Mouse (Mus musculus): ENCODE results near the gene Fam166b. TPM values are rescaled to one million over a fixed set of nuclear protein-coding genes. Genes with fewer than 3 reads are reported as not detected.

The Fam166b gene
- polyA plus RNA-seq, 1 experiment = 0.06 TPM

DNA sequence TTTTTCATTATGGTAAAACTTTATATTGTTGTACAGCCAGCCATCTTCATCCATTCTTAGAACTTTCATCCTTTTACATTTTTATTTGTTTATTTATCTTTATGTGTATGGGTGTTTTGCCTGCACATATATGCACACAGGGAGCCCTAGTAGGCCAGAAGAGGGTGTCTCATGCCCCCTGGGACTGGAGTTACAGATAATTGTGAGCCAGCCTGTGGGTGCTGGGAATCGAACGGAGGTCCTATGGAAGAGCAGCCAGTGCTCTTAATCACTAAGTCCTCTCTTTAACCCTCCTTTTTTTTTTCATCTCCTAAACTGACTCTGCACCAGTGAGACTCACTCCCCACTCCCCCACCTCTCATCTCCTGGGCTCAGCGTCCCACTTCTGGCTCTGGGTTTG is 44.4 kb downstream of the Fam166b start:
- no peaks in the 10 kb centered on the region for H3K36me3 ChIP-seq (ENCODE audit: control insufficient read depth, insufficient read depth)
- peaks cover 18% of the 10 kb centered on the region for H3K79me3 ChIP-seq (ENCODE audit: low read depth)
- peaks cover 37% of the 10 kb centered on the region for H3K79me2 ChIP-seq (ENCODE audit: control insufficient read depth, insufficient read depth)
- H3ac ChIP-seq (ENCODE audit: control insufficient read depth, insufficient read length, low read depth) = no peak overlapping the region
- no peaks in the 10 kb centered on the region for H3K27me3 ChIP-seq (ENCODE audit: control insufficient read depth, insufficient read depth, insufficient read length)
- TF ChIP-seq MYOG (IDR thresholded peaks at IDR 0.05; ENCODE audit: control insufficient read depth, extremely low read depth, insufficient read length) (no peak), CEBPB (IDR thresholded peaks at IDR 0.05; ENCODE audit: low read depth) (no peak), USF1 (IDR thresholded peaks at IDR 0.05; ENCODE audit: low read depth) (no peak), MAX (IDR thresholded peaks at IDR 0.05) (no peak), CTCF (IDR thresholded peaks at IDR 0.05; ENCODE audit: control insufficient read depth, insufficient read depth, insufficient read length) (no peak), FOSL1 (IDR thresholded peaks at IDR 0.05; ENCODE audit: insufficient read depth, low read length, poor library complexity, severe bottlenecking) (no peak), MYOD1 (IDR thresholded peaks at IDR 0.05; ENCODE audit: control insufficient read depth, insufficient read length, low read depth) (no peak)
- no peak overlapping the region for H3K4me3 ChIP-seq (ENCODE audit: insufficient read depth, poor library complexity, severe bottlenecking)

DNA sequence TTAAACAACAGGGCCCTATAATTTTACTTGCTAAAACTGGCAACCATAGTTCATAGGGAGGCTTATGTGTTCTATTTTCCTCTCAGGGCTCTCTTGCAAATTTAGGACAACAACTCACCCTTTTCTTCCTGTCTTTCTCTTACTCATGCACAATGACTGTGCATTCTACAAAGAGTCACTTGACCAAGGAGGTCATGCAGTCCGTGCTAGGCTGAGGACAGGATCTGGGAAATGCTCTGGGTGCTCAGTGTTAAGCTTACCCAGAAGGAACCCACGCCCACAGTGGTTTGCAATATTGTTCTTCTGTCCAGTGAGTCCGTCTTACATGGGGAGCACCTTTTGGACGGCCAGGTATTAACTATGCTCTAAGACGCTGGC is 44.9 kb downstream of the Fam166b start:
- no peak overlapping the region for H3ac ChIP-seq (ENCODE audit: control insufficient read depth, insufficient read length, low read depth)
- no peak overlapping the region for H3K4me3 ChIP-seq (ENCODE audit: insufficient read depth, poor library complexity, severe bottlenecking)
- H3K36me3 ChIP-seq (ENCODE audit: control insufficient read depth, insufficient read depth) = no peaks in the 10 kb centered on the region
- no peaks in the 10 kb centered on the region for H3K27me3 ChIP-seq (ENCODE audit: control insufficient read depth, insufficient read depth, insufficient read length)
- no peak for TF ChIP-seq MYOG (IDR thresholded peaks at IDR 0.05; ENCODE audit: control insufficient read depth, extremely low read depth, insufficient read length)
- no peak for TF ChIP-seq CEBPB (IDR thresholded peaks at IDR 0.05; ENCODE audit: low read depth)
- no peak for TF ChIP-seq FOSL1 (IDR thresholded peaks at IDR 0.05; ENCODE audit: insufficient read depth, low read length, poor library complexity, severe bottlenecking)
- TF ChIP-seq CTCF (IDR thresholded peaks at IDR 0.05; ENCODE audit: control insufficient read depth, insufficient read depth, insufficient read length) = no peak
- no peak for TF ChIP-seq MYOD1 (IDR thresholded peaks at IDR 0.05; ENCODE audit: control insufficient read depth, insufficient read length, low read depth)
- no peak for TF ChIP-seq MAX (IDR thresholded peaks at IDR 0.05)
- no peak for TF ChIP-seq USF1 (IDR thresholded peaks at IDR 0.05; ENCODE audit: low read depth)
- H3K79me3 ChIP-seq (ENCODE audit: low read depth) = peaks cover 18% of the 10 kb centered on the region
- H3K79me2 ChIP-seq (ENCODE audit: control insufficient read depth, insufficient read depth) = peaks cover 37% of the 10 kb centered on the region

DNA sequence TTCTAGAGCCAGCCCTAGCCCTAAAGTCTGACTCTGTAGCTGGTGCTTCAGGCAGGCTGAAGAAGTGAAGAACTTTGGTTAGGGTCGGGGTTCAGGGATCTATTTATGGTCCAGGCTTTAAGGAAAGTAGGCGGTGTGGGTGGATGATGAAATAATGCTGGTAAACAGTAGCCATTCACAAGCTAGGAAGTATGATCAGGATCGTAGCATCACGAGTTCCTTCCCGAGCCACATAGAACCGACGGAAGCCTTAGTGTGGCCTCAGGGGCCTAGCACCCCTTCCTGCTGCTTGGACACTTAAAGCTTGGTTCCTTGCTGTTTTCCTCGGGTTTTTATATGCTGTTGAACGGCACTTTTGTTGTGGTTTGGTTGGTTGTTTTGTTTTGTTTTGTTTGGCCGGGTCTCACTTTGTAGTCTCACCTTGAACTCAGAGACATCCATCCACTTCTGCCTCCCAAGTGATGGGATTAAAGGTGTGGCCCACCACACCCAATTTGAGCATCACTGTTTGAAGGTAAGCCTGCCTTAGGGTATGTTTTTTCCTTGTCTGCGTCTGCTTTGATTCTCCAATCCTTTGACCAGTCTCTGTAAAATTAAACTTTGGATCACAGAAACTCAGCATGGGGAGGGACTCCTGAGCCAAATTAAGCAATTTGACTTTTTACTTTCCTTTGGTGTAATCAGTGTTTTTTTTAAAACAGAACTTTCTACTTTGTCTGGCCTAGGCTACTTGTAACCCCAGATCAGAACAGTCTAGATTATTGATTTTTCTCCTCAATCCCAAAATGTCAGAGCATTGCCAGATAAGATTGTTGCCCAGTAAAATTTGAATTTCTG is 45.5 kb downstream of the Fam166b start:
- TF ChIP-seq FOSL1 (IDR thresholded peaks at IDR 0.05; ENCODE audit: insufficient read depth, low read length, poor library complexity, severe bottlenecking) (no peak), CTCF (IDR thresholded peaks at IDR 0.05; ENCODE audit: control insufficient read depth, insufficient read depth, insufficient read length) (no peak), CEBPB (IDR thresholded peaks at IDR 0.05; ENCODE audit: low read depth) (peak; percentile 45)
- Histone ChIP-seq H3K79me3 (ENCODE audit: low read depth) (peaks cover 18% of the 10 kb centered on the region), H3ac (ENCODE audit: control insufficient read depth, insufficient read length, low read depth) (peak overlapping the region; percentile 40), H3K4me3 (ENCODE audit: insufficient read depth, poor library complexity, severe bottlenecking) (peak overlapping the region; percentile 41), H3K79me2 (ENCODE audit: control insufficient read depth, insufficient read depth) (peaks cover 37% of the 10 kb centered on the region), H3K36me3 (ENCODE audit: control insufficient read depth, insufficient read depth) (no peaks in the 10 kb centered on the region), H3K27me3 (ENCODE audit: control insufficient read depth, insufficient read depth, insufficient read length) (no peaks in the 10 kb centered on the region)

DNA sequence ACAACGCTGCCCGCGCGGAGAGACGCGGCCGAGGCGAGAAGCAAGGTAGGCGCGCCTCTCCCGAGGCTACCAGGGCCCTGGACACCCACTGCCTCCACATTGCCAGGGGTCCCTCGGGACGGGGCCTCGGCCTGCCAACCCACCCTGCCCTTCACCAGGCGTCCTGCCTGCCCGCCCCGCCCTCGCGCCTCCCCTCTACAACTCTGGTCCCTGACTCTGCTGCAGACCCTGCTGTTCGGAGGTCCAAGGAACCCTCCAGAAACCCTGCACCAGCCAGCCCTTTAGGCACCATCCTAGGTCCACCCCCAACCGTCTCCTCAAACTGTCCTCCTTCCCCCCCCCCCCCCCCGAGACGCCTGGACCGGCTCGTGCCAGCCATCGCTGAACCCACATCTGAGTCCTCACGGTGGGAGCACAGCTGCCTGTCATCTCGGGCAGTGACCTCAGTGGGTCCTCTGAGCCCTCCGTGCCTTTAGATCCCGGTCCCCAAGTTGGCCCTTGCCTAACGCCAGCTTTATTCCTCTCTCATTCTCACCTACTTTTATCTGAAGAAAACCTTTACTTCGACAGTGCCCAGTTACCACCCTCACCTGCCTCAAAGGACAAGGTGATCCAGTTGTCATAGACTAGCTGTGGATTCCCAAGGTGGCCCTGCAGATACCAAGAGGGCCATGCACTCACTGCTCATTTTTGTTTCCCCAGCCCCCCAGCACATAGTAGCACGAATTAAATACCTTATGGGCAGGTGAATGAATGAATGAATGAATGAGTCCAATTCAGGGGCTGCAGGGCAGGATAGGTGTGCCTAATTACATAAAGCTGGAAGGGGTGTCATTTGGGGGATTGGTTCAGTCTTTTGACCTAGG is 46.5 kb downstream of the Fam166b start:
- H3K36me3 ChIP-seq (ENCODE audit: control insufficient read depth, insufficient read depth) = no peaks in the 10 kb centered on the region
- peaks cover 18% of the 10 kb centered on the region for H3K79me3 ChIP-seq (ENCODE audit: low read depth)
- peak overlapping the region; percentile 84 for H3ac ChIP-seq (ENCODE audit: control insufficient read depth, insufficient read length, low read depth)
- peak overlapping the region; percentile 41 for H3K4me3 ChIP-seq (ENCODE audit: insufficient read depth, poor library complexity, severe bottlenecking)
- no peaks in the 10 kb centered on the region for H3K27me3 ChIP-seq (ENCODE audit: control insufficient read depth, insufficient read depth, insufficient read length)
- TF ChIP-seq MAX (IDR thresholded peaks at IDR 0.05) (peak; percentile 5), MYOD1 (IDR thresholded peaks at IDR 0.05; ENCODE audit: control insufficient read depth, insufficient read length, low read depth) (no peak)
- peaks cover 37% of the 10 kb centered on the region for H3K79me2 ChIP-seq (ENCODE audit: control insufficient read depth, insufficient read depth)

DNA sequence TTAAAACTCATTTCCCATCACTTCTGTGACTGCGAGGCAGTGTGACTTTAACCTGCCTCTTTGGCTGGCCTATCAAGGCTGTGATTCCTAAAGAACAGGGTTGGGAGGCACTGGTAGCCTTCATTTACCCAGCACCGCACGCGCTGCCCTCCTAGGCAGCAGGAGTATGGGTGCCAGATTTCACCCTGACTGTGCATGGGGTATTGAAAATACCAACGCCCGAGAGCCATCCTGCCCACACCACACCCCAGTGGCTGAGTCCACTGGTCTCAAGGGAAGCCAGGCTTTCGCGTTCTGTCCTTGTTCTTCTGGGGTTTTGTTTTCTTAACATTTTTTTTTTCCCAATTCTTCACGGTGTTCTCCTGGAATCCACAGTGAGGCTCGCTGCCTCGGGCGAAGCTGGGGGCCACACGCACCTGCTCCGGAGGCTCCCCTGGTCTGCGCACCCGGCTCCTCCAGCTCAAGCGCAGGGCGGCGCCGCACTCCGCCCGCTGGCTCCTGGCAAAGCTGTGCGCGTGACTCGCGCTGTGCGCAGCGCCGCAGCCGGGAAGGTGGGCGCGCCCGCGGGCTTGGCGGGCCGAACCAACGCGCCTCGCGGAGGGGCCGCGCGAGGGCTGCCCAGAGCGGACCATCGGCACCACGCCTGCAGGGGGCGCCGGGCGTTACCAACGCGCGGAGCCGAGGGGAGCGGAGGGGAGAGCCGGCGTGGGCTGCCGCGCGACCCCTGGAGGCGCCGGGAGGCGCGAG is 47.4 kb downstream of the Fam166b start, which contains the start of gene Rusc2:
TSS of gene Rusc2 (plus strand) at position 572 of the 747 bp plus-strand sequence.
- Histone ChIP-seq H3ac (ENCODE audit: control insufficient read depth, insufficient read length, low read depth) (peak within 1 kb of the TSS; percentile 84), H3K4me3 (ENCODE audit: insufficient read depth, poor library complexity, severe bottlenecking) (peak within 1 kb of the TSS; percentile 41), H3K27me3 (ENCODE audit: control insufficient read depth, insufficient read depth, insufficient read length) (no peaks in the 10 kb centered on the region), H3K79me3 (ENCODE audit: low read depth) (peaks cover 17% of the 10 kb centered on the region), H3K79me2 (ENCODE audit: control insufficient read depth, insufficient read depth) (peaks cover 37% of the 10 kb centered on the region), H3K36me3 (ENCODE audit: control insufficient read depth, insufficient read depth) (no peaks in the 10 kb centered on the region)
- TF ChIP-seq MYOG (IDR thresholded peaks at IDR 0.05; ENCODE audit: control insufficient read depth, extremely low read depth, insufficient read length) (no peak), MAX (IDR thresholded peaks at IDR 0.05) (peak; percentile 34), MYOD1 (IDR thresholded peaks at IDR 0.05; ENCODE audit: control insufficient read depth, insufficient read length, low read depth) (no peak), CEBPB (IDR thresholded peaks at IDR 0.05; ENCODE audit: low read depth) (no peak), FOSL1 (IDR thresholded peaks at IDR 0.05; ENCODE audit: insufficient read depth, low read length, poor library complexity, severe bottlenecking) (no peak), CTCF (IDR thresholded peaks at IDR 0.05; ENCODE audit: control insufficient read depth, insufficient read depth, insufficient read length) (peak; percentile 69), USF1 (IDR thresholded peaks at IDR 0.05; ENCODE audit: low read depth) (no peak)
